Mouse (Mus musculus) myocyte (in vitro differentiated cells): ENCODE data around the gene Tpcn1.

Experiments used
- E2F4 ChIP-seq: IDR thresholded peaks from one replicate; pipeline ENCODE4 v1.6.1; 2011; ENCODE audit warnings: mild to moderate bottlenecking, control low read depth, moderate library complexity; ENCODE audit not compliant: insufficient read depth
- MAX ChIP-seq: IDR thresholded peaks from one replicate; pipeline ENCODE4 v1.6.1; 2011; ENCODE audit warnings: low read depth, mild to moderate bottlenecking, control low read depth
- MYOD1 ChIP-seq, 3 experiments: IDR thresholded peaks; one replicate each; pipeline ENCODE4 v1.6.1; 2011; ENCODE audit warnings: control low read depth in 2 of 3, low read depth in 2 of 3, mild to moderate bottlenecking in 2 of 3, moderate library complexity in 1 of 3; ENCODE audit not compliant: insufficient read length in 2 of 3, control insufficient read depth in 1 of 3
- POLR2A ChIP-seq: IDR thresholded peaks from one replicate; pipeline ENCODE4 v1.6.1; 2011; ENCODE audit warnings: low read depth, mild to moderate bottlenecking, control low read depth, moderate library complexity; ENCODE audit not compliant: insufficient read length
- POLR2AphosphoS2 ChIP-seq: IDR thresholded peaks from one replicate; pipeline ENCODE4 v1.6.1; 2011; ENCODE audit warnings: low read depth, control low read depth; ENCODE audit not compliant: insufficient read length
- SRF ChIP-seq: IDR thresholded peaks from one replicate; pipeline ENCODE4 v1.6.1; 2011; ENCODE audit warnings: low read depth; ENCODE audit not compliant: control insufficient read depth, insufficient read length
- TCF12 ChIP-seq: IDR thresholded peaks from one replicate; pipeline ENCODE4 v1.6.1; 2011; ENCODE audit warnings: mild to moderate bottlenecking, control low read depth; ENCODE audit not compliant: poor library complexity, insufficient read depth, severe bottlenecking
- TCF3 ChIP-seq: IDR thresholded peaks from one replicate; pipeline ENCODE4 v1.6.1; 2011; ENCODE audit warnings: low read depth, control low read depth; ENCODE audit not compliant: insufficient read length
- USF1 ChIP-seq: IDR thresholded peaks from one replicate; pipeline ENCODE4 v1.6.1; 2011; ENCODE audit warnings: low read depth, mild to moderate bottlenecking, control low read depth, moderate library complexity

DNA sequence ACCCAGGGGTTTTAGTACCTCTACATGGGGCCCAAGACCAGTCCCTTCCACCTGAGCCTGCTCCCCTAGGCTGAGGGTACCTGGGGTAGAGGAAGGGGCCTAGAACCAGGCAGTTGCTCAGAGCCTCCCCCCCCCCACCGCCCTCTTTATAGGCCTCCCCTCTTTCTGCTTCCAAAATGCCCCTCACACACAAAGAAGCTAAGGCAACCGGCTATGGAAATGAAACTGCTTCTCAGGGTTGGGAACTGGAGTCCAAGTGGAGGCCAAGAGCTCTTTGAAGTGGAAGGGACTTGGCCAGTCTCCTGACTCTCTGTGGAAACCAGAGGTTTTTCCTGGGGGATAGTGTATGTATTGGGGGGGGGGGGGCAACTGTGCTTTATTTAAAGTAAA lies 53.8 kb downstream of the Tpcn1 start:
- TF ChIP-seq POLR2A: no peak
- TF ChIP-seq TCF12: no peak
- TF ChIP-seq USF1: no peak
- no peak for TF ChIP-seq E2F4
- no peak for TF ChIP-seq SRF
- TF ChIP-seq MAX: no peak
- TF ChIP-seq MYOD1 (IDR thresholded peaks at IDR 0.05; ENCODE audit: control insufficient read depth in 1 of 3, insufficient read length in 2 of 3, low read depth in 2 of 3): no peak
- TF ChIP-seq TCF3: no peak
- no peak for TF ChIP-seq POLR2AphosphoS2
